Mouse (Mus musculus) hindbrain, postnatal 0 days (tissue): ENCODE measurements around the gene Nhlrc4. TPM values are rescaled to one million over a fixed set of nuclear protein-coding genes. Genes with fewer than 3 reads are reported as not detected.
A peak's percentile ranks its signal among the peaks of the same experiment; 100 is the strongest.

Source experiments
- ATAC-seq: fragments of 200-750 bp; cut with Nextera tagmentation; 2 replicates; pipeline ENCODE4 v1.8.0; 2017; ENCODE audit warnings: mild to moderate bottlenecking, moderate TSS enrichment, moderate library complexity
- DNase-seq: peaks from one replicate; pipeline ENCODE4 v3.0.0-alpha.2; 2015; ENCODE audit warnings: low spot score
- H3K27ac ChIP-seq: fragments of 300-500 bp; sonication (generic); 2 replicates; pipeline ENCODE4 v1.5.1; 2014; ENCODE audit warnings: mild to moderate bottlenecking
- H3K27me3 ChIP-seq: fragments of 300-500 bp; sonication (generic); 2 replicates; pipeline ENCODE4 v1.6.1; 2014; ENCODE audit warnings: low read length, mixed read lengths; ENCODE audit not compliant: insufficient read depth
- H3K36me3 ChIP-seq: fragments of 300-500 bp; sonication (generic); 2 replicates; pipeline ENCODE4 v1.6.1; 2014; ENCODE audit warnings: low read length, mixed read lengths; ENCODE audit not compliant: insufficient read depth
- H3K4me1 ChIP-seq: fragments of 300-500 bp; sonication (generic); 2 replicates; pipeline ENCODE4 v1.6.1; 2014; ENCODE audit warnings: antibody characterized with exemption, low read length, mixed read lengths; ENCODE audit not compliant: insufficient read depth
- H3K4me2 ChIP-seq: fragments of 300-500 bp; sonication (generic); 2 replicates; pipeline ENCODE4 v1.6.1; 2014; ENCODE audit warnings: low read depth, mild to moderate bottlenecking, low read length, moderate library complexity, mixed read lengths
- H3K4me3 ChIP-seq: fragments of 300-500 bp; sonication (generic); 2 replicates; pipeline ENCODE4 v1.5.1; 2014; ENCODE audit warnings: low read length
- H3K9ac ChIP-seq: fragments of 300-500 bp; sonication (generic); replicated peaks from 2 replicates; pipeline ENCODE4 v1.6.1; 2014; ENCODE audit warnings: mild to moderate bottlenecking, low read length, moderate library complexity, mixed read lengths
- H3K9me3 ChIP-seq: fragments of 300-500 bp; sonication (generic); 2 replicates; pipeline ENCODE4 v1.6.1; 2016; ENCODE audit warnings: low read length, mixed read lengths
- CTCF ChIP-seq: IDR thresholded peaks from 2 replicates; pipeline ENCODE4 v1.5.1; 2016; ENCODE audit warnings: antibody characterized with exemption, control low read depth, low read depth
- WGBS: fragments of 180-500 bp; shearing (Covaris S2); extraction: QIAGEN DNeasy Blood & Tissue Kit; methylation state at CpG from one replicate; pipeline ENCODE4 v1.1.7; 2014; 5-methylcytosine and 5-hydroxymethylcytosine counted together
- polyA plus RNA-seq: library from polyadenylated mRNA; unstranded; fragments of >200 nt; fragmentation: Nextera tagmentation; extraction: Ambion mirVana; gene quantifications from 2 replicates; pipeline ENCODE4 v1.2.1, GENCODE M21; 2015
- total RNA-seq: library from RNA; depleted of rRNA; stranded (reverse); fragments of >200 nt; gene quantifications from 2 replicates; pipeline ENCODE4 v1.2.3, GENCODE M21; 2014; rRNA removed

The Nhlrc4 gene
- total RNA-seq, result 0.61 and 0.68 TPM in 2 replicates
- polyA plus RNA-seq, result 0.30 and 0.72 TPM in 2 replicates

- TF ChIP-seq CTCF, result no peak
- WGBS, result 49% methylated on average over 6 of the region's 6 CpGs
- Histone ChIP-seq H3K27ac (no peak within 1 kb of the TSS), H3K27me3 (no peaks in the 10 kb centered on the region), H3K4me1 (peaks cover 5% of the 10 kb centered on the region), H3K9me3 (no peaks in the 10 kb centered on the region), H3K36me3 (no peaks in the 10 kb centered on the region), H3K9ac (no peak within 1 kb of the TSS), H3K4me3 (no peak within 1 kb of the TSS), H3K4me2 (no peak within 1 kb of the TSS)
- no peak for DNase-seq
- no peak for ATAC-seq
Measured at GRCm38 (mm10) chr17:25944366-25945163, at the start of gene Nhlrc4, which contains the start of gene Pigq. Gene Nhlrc4, minus strand, starts transcription at chr17:25944961. Gene Pigq, minus strand, starts transcription at chr17:25944936.

GRCm38 (mm10) chr17:25993489-25993888, 48.7 kb upstream of the Nhlrc4 start:
- Histone ChIP-seq H3K27ac (no peak overlapping the region), H3K9me3 (no peaks in the 10 kb centered on the region), H3K36me3 (peaks cover 50% of the 10 kb centered on the region), H3K4me3 (no peak overlapping the region), H3K9ac (no peak overlapping the region), H3K27me3 (no peaks in the 10 kb centered on the region), H3K4me1 (no peaks in the 10 kb centered on the region), H3K4me2 (no peak overlapping the region)
- ATAC-seq, result no peak
- WGBS, result 96% methylated on average over 3 of the region's 3 CpGs
- no peak for DNase-seq
- no peak for TF ChIP-seq CTCF

- Histone ChIP-seq H3K9me3 (no peaks in the 10 kb centered on the region), H3K27me3 (no peaks in the 10 kb centered on the region), H3K9ac (no peak overlapping the region), H3K4me1 (no peaks in the 10 kb centered on the region), H3K36me3 (peaks cover 41% of the 10 kb centered on the region), H3K4me2 (no peak overlapping the region), H3K27ac (no peak overlapping the region), H3K4me3 (no peak overlapping the region)
- no peak for TF ChIP-seq CTCF
- ATAC-seq, result no peak
- DNase-seq, result no peak
- 95% methylated on average over 4 of the region's 4 CpGs for WGBS
Measured at GRCm38 (mm10) chr17:25992274-25992673, 47.5 kb upstream of the Nhlrc4 start.

GRCm38 (mm10) chr17:25990331-25990730, 45.6 kb upstream of the Nhlrc4 start:
- H3K4me1 ChIP-seq, result no peaks in the 10 kb centered on the region
- DNase-seq (no peak), ATAC-seq (no peak)
- H3K4me2 ChIP-seq, result no peak overlapping the region
- H3K9me3 ChIP-seq, result no peaks in the 10 kb centered on the region
- peaks cover 37% of the 10 kb centered on the region for H3K36me3 ChIP-seq
- H3K27ac ChIP-seq, result no peak overlapping the region
- WGBS, result 94% methylated on average over 5 of the region's 5 CpGs
- TF ChIP-seq CTCF, result no peak
- no peaks in the 10 kb centered on the region for H3K27me3 ChIP-seq
- no peak overlapping the region for H3K9ac ChIP-seq
- no peak overlapping the region for H3K4me3 ChIP-seq

- peak; percentile 99 for ATAC-seq
- Histone ChIP-seq H3K4me1 (peaks cover 16% of the 10 kb centered on the region), H3K4me2 (peak within 1 kb of the TSS; percentile 85), H3K9ac (peak within 1 kb of the TSS; percentile 84), H3K27me3 (no peaks in the 10 kb centered on the region), H3K27ac (peak within 1 kb of the TSS; percentile 83), H3K4me3 (peak within 1 kb of the TSS; percentile 89), H3K9me3 (no peaks in the 10 kb centered on the region), H3K36me3 (peaks cover 6% of the 10 kb centered on the region)
- WGBS, result under 1% methylated on average over 91 of the region's 91 CpGs
- peak; percentile 98 for DNase-seq
- no peak for TF ChIP-seq CTCF
Measured at GRCm38 (mm10) chr17:25985306-25986294, 40.8 kb upstream of the Nhlrc4 start, which contains the start of gene Capn15. Gene Capn15, minus strand, starts transcription at chr17:25985796.

GRCm38 (mm10) chr17:25984556-25985305, 40.0 kb upstream of the Nhlrc4 start:
- Histone ChIP-seq H3K4me3 (peak overlapping the region; percentile 89), H3K9ac (peak overlapping the region; percentile 84), H3K27ac (peak overlapping the region; percentile 83), H3K36me3 (no peaks in the 10 kb centered on the region; the same call in none of the 2 replicates), H3K9me3 (no peaks in the 10 kb centered on the region), H3K27me3 (no peaks in the 10 kb centered on the region), H3K4me2 (peak overlapping the region; percentile 85), H3K4me1 (peaks cover 16% of the 10 kb centered on the region)
- peak; percentile 17 for DNase-seq
- WGBS, result 9% methylated on average over 17 of the region's 17 CpGs
- TF ChIP-seq CTCF, result no peak
- no peak for ATAC-seq
